Mouse (Mus musculus) cerebellum, adult 2 months (tissue): ENCODE data around the gene Cyp2c37. TPM values are rescaled to one million over a fixed set of nuclear protein-coding genes. Genes with fewer than 3 reads are reported as not detected.
"Not testable (repeated sequence)": the region's sequence is repeated elsewhere in the genome, so short reads cannot be mapped to it uniquely, and the experiment has no call there.

Source experiments
- DNase-seq, 2 experiments: peaks; one replicate each; pipeline ENCODE4 v3.0.0; 2021
- H3K27ac ChIP-seq: fragments of 200-500 bp; 2 replicates; pipeline ENCODE4 v1.5.1; 2012; ENCODE audit warnings: low read length, control low read depth, inconsistent platforms; ENCODE audit not compliant: insufficient read depth
- H3K27me3 ChIP-seq: fragments of 200-500 bp; 2 replicates; pipeline ENCODE4 v1.6.1; 2012; ENCODE audit warnings: inconsistent platforms, mild to moderate bottlenecking, low read length, moderate library complexity; ENCODE audit not compliant: control insufficient read depth, insufficient read depth
- H3K4me1 ChIP-seq: fragments of 200-500 bp; 2 replicates; pipeline ENCODE4 v1.6.1; 2011; ENCODE audit warnings: low read length; ENCODE audit not compliant: control insufficient read depth, insufficient read depth
- H3K4me3 ChIP-seq: fragments of 200-500 bp; replicated peaks from 2 replicates; pipeline ENCODE3; 2011; ENCODE audit warnings: mild to moderate bottlenecking, low read depth, low read length, control low read depth; ENCODE audit not compliant: insufficient read depth
- CTCF ChIP-seq: fragments of 200-500 bp; IDR thresholded peaks from 2 replicates; pipeline ENCODE4 v1.5.1; 2011; ENCODE audit warnings: low read depth, mild to moderate bottlenecking, control low read depth, low read length, moderate library complexity, borderline replicate concordance; ENCODE audit not compliant: insufficient read depth
- POLR2A ChIP-seq: fragments of 200-500 bp; IDR thresholded peaks from 2 replicates; pipeline ENCODE4 v1.6.1; 2011; ENCODE audit warnings: low read length, control low read depth, borderline replicate concordance; ENCODE audit not compliant: insufficient read depth
- WGBS: fragments of 180-500 bp; shearing (Covaris S2); methylation state at CpG from one replicate; pipeline ENCODE4 v1.1.7; 2018; 5-methylcytosine and 5-hydroxymethylcytosine counted together
- polyA plus RNA-seq: library from polyadenylated mRNA; depleted of rRNA; stranded (reverse); fragments of >200 nt; gene quantifications from 2 replicates; pipeline ENCODE4 v1.2.3, GENCODE M21; 2012; rRNA removed

Cyp2c37 gene
- not detected in 2 replicates for polyA plus RNA-seq

DNA sequence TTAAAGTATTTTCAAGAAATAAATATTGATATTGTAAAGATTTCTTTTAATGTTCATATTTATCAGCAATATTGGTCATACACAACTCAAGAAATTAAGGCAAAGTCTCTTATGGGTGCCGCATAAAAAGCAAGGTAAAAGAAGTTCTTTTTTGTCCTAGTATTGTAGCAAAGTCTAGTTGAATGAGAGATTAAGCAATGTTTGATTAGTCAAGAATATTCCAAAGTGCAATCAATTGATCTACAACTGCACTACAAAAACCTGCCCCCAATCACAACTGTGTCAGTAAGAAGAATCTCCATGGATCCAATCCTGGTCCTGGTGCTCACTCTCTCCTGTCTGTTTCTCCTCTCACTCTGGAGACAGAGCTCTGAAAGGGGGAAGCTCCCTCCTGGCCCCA is at the start of gene Cyp2c37:
TSS of gene Cyp2c37 (plus strand) at position 285 of the 400 bp plus-strand sequence.
- not testable (repeated sequence) for H3K4me3 ChIP-seq, H3K27ac ChIP-seq, DNase-seq, H3K27me3 ChIP-seq, H3K4me1 ChIP-seq
- 98% methylated on average over 1 of the region's 1 CpGs for WGBS

DNA sequence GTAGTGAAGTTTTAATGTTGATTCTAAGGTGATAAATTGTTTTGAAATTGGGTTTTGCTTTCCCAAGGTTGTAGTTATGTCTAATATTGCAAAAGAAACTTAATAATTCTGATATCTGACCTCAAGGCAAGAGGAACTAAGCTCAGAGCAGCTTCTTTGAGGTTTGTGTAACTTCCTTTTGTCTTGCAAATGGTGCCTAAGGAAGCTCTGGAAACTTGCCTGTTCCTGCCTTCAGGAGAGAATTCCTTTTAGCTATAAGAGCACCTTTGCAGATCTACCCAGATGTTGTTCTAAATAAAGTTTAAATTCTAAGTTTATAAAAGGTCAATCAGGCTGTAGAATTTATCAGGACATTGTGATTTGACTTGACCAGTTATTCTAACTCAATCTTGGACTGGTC is 31.4 kb upstream of the Cyp2c37 start:
- not testable (repeated sequence) for H3K4me3 ChIP-seq

DNA sequence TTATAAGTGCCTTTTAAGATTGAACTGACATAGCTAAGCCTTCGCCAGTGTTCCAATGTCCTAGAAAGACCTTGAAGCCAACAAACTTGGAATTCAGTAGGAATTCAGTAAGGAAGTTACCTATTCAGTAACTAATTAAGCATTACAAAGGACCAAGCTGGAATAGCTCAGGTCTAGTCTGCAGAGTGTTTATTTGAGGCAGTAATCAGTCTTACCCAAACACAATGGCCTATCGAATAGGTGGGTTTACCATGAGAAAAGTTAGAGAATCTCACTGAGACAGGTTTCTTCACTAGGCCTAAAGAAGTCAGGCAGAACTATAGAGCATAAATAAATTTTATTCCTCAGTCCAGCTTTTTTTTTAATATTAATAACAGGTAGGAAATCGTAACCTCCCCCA is 21.1 kb upstream of the Cyp2c37 start:
- WGBS = 86% methylated on average over 3 of the region's 3 CpGs
- not testable (repeated sequence) for DNase-seq, H3K27ac ChIP-seq

More for the DNA sequence above, 31.4 kb upstream of the Cyp2c37 start:
- not testable (repeated sequence) for H3K27me3 ChIP-seq, DNase-seq, H3K27ac ChIP-seq, H3K4me1 ChIP-seq

DNA sequence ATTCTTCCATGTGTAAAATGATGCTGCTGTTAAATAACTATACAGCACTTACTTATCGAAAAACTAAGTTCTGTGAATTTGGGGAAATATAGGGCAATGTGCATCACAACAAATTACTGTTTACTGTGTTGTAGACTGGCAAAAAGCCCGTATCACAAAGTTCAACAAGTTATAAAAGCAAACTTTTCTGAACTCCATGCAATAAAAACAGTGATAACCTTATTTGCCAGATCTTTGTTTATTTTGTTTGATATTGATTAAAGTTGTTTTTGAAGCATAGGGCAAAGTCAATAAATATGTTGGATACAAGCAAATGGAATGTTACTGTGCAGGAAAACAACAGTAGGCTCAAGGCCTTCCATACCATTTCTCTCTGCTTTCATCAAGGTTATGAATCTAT is 2.8 kb upstream of the Cyp2c37 start:
- Histone ChIP-seq H3K4me1 (no peaks in the 10 kb centered on the region), H3K27ac (no peak overlapping the region), H3K27me3 (no peaks in the 10 kb centered on the region), H3K4me3 (no peak overlapping the region)
- whole genome bisulfite sequencing = 60% methylated on average over 2 of the region's 2 CpGs
- no peak for DNase-seq
- TF ChIP-seq POLR2A (no peak), CTCF (no peak)

More for the DNA sequence above, 21.1 kb upstream of the Cyp2c37 start:
- H3K4me3 ChIP-seq, H3K27me3 ChIP-seq, H3K4me1 ChIP-seq: not testable (repeated sequence)

Other genes with a start within 250 kb of the Cyp2c37 start
- not detected in 2 replicates for gene Cyp2c40, start 179.6 kb upstream of the Cyp2c37 start, polyA plus RNA-seq
- gene Cyp2c69, start 105.6 kb upstream of the Cyp2c37 start, polyA plus RNA-seq = not detected in 2 replicates
- gene Cyp2c54, start 81.4 kb downstream of the Cyp2c37 start, polyA plus RNA-seq = not detected in 2 replicates
- not detected in 2 replicates for gene Cyp2c50, start 97.3 kb downstream of the Cyp2c37 start, polyA plus RNA-seq
- gene Cyp2c70, start 194.9 kb downstream of the Cyp2c37 start, polyA plus RNA-seq = not detected in 2 replicates